12 mouse cellular contexts compared by ENCODE assay signal in the genomic region with DNA sequence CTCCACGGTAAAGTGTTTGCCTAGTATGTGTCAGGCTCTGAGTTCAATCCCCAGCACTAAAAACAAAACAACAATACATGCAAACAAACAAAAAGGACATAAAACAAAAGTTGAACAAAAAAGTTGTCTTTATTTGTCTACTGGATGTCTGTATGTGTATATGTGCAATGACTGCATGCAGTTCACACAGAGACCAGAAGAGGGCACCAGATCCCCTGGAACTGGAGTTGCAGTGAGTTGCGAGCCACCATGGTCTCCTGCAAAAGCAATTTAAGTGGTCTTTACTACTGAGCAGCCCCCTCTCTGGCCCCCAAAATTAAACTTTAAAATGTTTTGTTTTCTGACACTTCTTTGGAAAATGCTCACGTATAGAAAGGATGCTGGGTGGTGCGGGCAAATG. TPM values are rescaled to one million over a fixed set of nuclear protein-coding genes. Genes with fewer than 3 reads are reported as not detected.
A peak's percentile ranks its signal among the peaks of the same experiment; 100 is the strongest.
DNase-seq lines count a peak whose midpoint lies in the region; ATAC-seq and TF ChIP-seq lines count a peak whose summit lies in the region.
"Had no signal": no experiment of that assay in that cellular context is flagged by ENCODE, and none has a peak within 500 bp of the region (broad histone marks: within the 10 kb centered on the region; RNA-seq: fewer than 3 reads in every experiment).

No protein-coding gene starts in this region.

- no peak overlapping the region for H3K4me3 ChIP-seq in forebrain, postnatal 0 days (ENCODE audit: low read depth, low read length)
- H3K4me3 ChIP-seq in forebrain, embryonic 16.5 days (replicated peaks; ENCODE audit: low read length), result no peak overlapping the region
- H3K4me3 ChIP-seq in liver, postnatal 0 days (ENCODE audit: low read depth, low read length), result no peak overlapping the region
- no peak overlapping the region for H3K4me3 ChIP-seq in liver, embryonic 11.5 days (ENCODE audit: low read depth, low read length)
- H3K4me3 ChIP-seq in ES-E14 (ENCODE audit: insufficient read depth in 1 of 2, low read depth in 1 of 2, low read length in 2 of 2, poor library complexity in 1 of 2, severe bottlenecking in 1 of 2), result no peak overlapping the region
- H3K4me3 ChIP-seq in small intestine, adult 2 months (ENCODE audit: low read depth, low read length), result no peak overlapping the region
- H3K4me3 ChIP-seq: limb, embryonic 12.5 days had no signal

- in situ Hi-C loops in ES-E14 (cut with MboI; ENCODE audit: low sequenced_read_pairs in 2 of 2, unreplicated experiment in 2 of 2), result loop anchor here in 1 of 2 experiments (25.0 kb wide), 1 partner anchor 116 kb away; no protein-coding TSS in a partner anchor

- DNase-seq in forebrain, postnatal 0 days, result no peak
- DNase-seq in liver, postnatal 0 days, result no peak
- no peak for DNase-seq in liver, embryonic 11.5 days (ENCODE audit: low spot score)
- peak; percentile 51 for DNase-seq in ES-E14 (ENCODE audit: low read depth, low spot score)
- DNase-seq in right cerebral cortex, adult 18-20 months, result no peak
- no peak for DNase-seq in cerebellum, postnatal 4 days (ENCODE audit: low spot score in 2 of 2)
- DNase-seq: kidney, adult 18-20 months; right cerebral cortex, postnatal 4 days had no signal

- peak; percentile 43 for TF ChIP-seq CTCF in forebrain, postnatal 0 days (IDR thresholded peaks at IDR 0.05; ENCODE audit: low read depth)
- peak; percentile 51 for TF ChIP-seq CTCF in liver, postnatal 0 days (IDR thresholded peaks at IDR 0.05; ENCODE audit: low read depth)
- TF ChIP-seq CTCF in small intestine, adult 2 months (IDR thresholded peaks at IDR 0.05; ENCODE audit: extremely low read depth, insufficient read length, insufficient replicate concordance, low read depth, low read length), result peak; percentile 30; the same call in 1 of the 2 replicates

- no peak overlapping the region for H3K9ac ChIP-seq in forebrain, postnatal 0 days
- no peak overlapping the region for H3K9ac ChIP-seq in forebrain, embryonic 16.5 days (replicated peaks; ENCODE audit: low read depth, low read length)
- H3K9ac ChIP-seq in liver, postnatal 0 days (replicated peaks), result no peak overlapping the region
- no peak overlapping the region for H3K9ac ChIP-seq in liver, embryonic 11.5 days (ENCODE audit: low read depth, low read length)
- no peak overlapping the region for H3K9ac ChIP-seq in ES-E14 (ENCODE audit: insufficient read depth, low read depth, low read length, poor library complexity, severe bottlenecking)
- H3K9ac ChIP-seq: limb, embryonic 12.5 days had no signal

- no peaks in the 10 kb centered on the region for H3K27me3 ChIP-seq in forebrain, postnatal 0 days (ENCODE audit: insufficient read depth, low read length)
- no peaks in the 10 kb centered on the region for H3K27me3 ChIP-seq in forebrain, embryonic 16.5 days (replicated peaks; ENCODE audit: control insufficient read depth, insufficient read depth, low read length)
- no peaks in the 10 kb centered on the region for H3K27me3 ChIP-seq in liver, postnatal 0 days (ENCODE audit: insufficient read depth, low read length)
- no peaks in the 10 kb centered on the region for H3K27me3 ChIP-seq in liver, embryonic 11.5 days (replicated peaks; ENCODE audit: control insufficient read depth, insufficient read depth, low read length)
- no peaks in the 10 kb centered on the region for H3K27me3 ChIP-seq in small intestine, adult 2 months (ENCODE audit: control insufficient read depth, insufficient read depth, low read length)
- H3K27me3 ChIP-seq: limb, embryonic 12.5 days had no signal

- WGBS in forebrain, postnatal 0 days, result 90% methylated on average over 4 of the region's 4 CpGs
- WGBS in forebrain, embryonic 16.5 days, result 87% methylated on average over 4 of the region's 4 CpGs
- 88% methylated on average over 4 of the region's 4 CpGs for WGBS in liver, postnatal 0 days (ENCODE audit: insufficient replicate concordance)
- WGBS in liver, embryonic 11.5 days, result 91% methylated on average over 4 of the region's 4 CpGs
- WGBS in small intestine, adult 2 months, result 93% methylated on average over 4 of the region's 4 CpGs

- H3K4me2 ChIP-seq in forebrain, postnatal 0 days (ENCODE audit: low read depth), result no peak overlapping the region
- H3K4me2 ChIP-seq in forebrain, embryonic 16.5 days (ENCODE audit: low read length), result no peak overlapping the region
- H3K4me2 ChIP-seq in liver, postnatal 0 days (ENCODE audit: low read depth, low read length), result no peak overlapping the region
- H3K4me2 ChIP-seq in liver, embryonic 11.5 days, result no peak overlapping the region
- H3K4me2 ChIP-seq: limb, embryonic 12.5 days had no signal

- no peaks in the 10 kb centered on the region for H3K36me3 ChIP-seq in forebrain, postnatal 0 days (ENCODE audit: insufficient read depth)
- H3K36me3 ChIP-seq in forebrain, embryonic 16.5 days (ENCODE audit: control insufficient read depth, insufficient read depth), result no peaks in the 10 kb centered on the region
- H3K36me3 ChIP-seq in liver, postnatal 0 days (replicated peaks; ENCODE audit: insufficient read depth, low read length), result no peaks in the 10 kb centered on the region
- no peaks in the 10 kb centered on the region for H3K36me3 ChIP-seq in liver, embryonic 11.5 days (ENCODE audit: control insufficient read depth, insufficient read depth, low read length)
- no peaks in the 10 kb centered on the region for H3K36me3 ChIP-seq in ES-E14 (ENCODE audit: control insufficient read depth, insufficient read depth, low read length, poor library complexity, severe bottlenecking)
- H3K36me3 ChIP-seq in small intestine, adult 2 months (ENCODE audit: control insufficient read depth, insufficient read depth, low read length), result no peaks in the 10 kb centered on the region
- H3K36me3 ChIP-seq: limb, embryonic 12.5 days had no signal

- TF ChIP-seq EP300 in liver, postnatal 0 days (IDR thresholded peaks at IDR 0.05; ENCODE audit: low read depth), result no peak

- no peak for TF ChIP-seq POLR2A in small intestine, adult 2 months (IDR thresholded peaks at IDR 0.05; ENCODE audit: low read depth, low read length)

- no peaks in the 10 kb centered on the region for H3K4me1 ChIP-seq in forebrain, postnatal 0 days (ENCODE audit: insufficient read depth)
- no peaks in the 10 kb centered on the region for H3K4me1 ChIP-seq in forebrain, embryonic 16.5 days (replicated peaks; ENCODE audit: control insufficient read depth, insufficient read depth, low read length)
- no peaks in the 10 kb centered on the region for H3K4me1 ChIP-seq in liver, postnatal 0 days (ENCODE audit: insufficient read depth)
- H3K4me1 ChIP-seq in liver, embryonic 11.5 days (replicated peaks; ENCODE audit: control insufficient read depth, insufficient read depth, low read length), result no peaks in the 10 kb centered on the region
- no peaks in the 10 kb centered on the region for H3K4me1 ChIP-seq in ES-E14 (ENCODE audit: control insufficient read depth in 2 of 2, insufficient read depth in 2 of 2, low read length in 2 of 2, poor library complexity in 1 of 2)
- no peaks in the 10 kb centered on the region for H3K4me1 ChIP-seq in small intestine, adult 2 months (ENCODE audit: control insufficient read depth, insufficient read depth, insufficient read length, low read length)
- H3K4me1 ChIP-seq: limb, embryonic 12.5 days had no signal

- no peaks in the 10 kb centered on the region for H3K9me3 ChIP-seq in forebrain, postnatal 0 days (ENCODE audit: low read length)
- H3K9me3 ChIP-seq in forebrain, embryonic 16.5 days (ENCODE audit: control insufficient read depth, low read length), result peaks cover 2% of the 10 kb centered on the region; the same call in 1 of the 2 replicates
- H3K9me3 ChIP-seq in liver, postnatal 0 days (ENCODE audit: low read length), result peaks cover 10% of the 10 kb centered on the region
- no peaks in the 10 kb centered on the region for H3K9me3 ChIP-seq in liver, embryonic 11.5 days (ENCODE audit: control insufficient read depth, low read length)
- no peaks in the 10 kb centered on the region for H3K9me3 ChIP-seq in ES-E14 (ENCODE audit: control insufficient read depth, insufficient read depth, low read depth, low read length)

- no peak for ATAC-seq in forebrain, postnatal 0 days
- no peak for ATAC-seq in forebrain, embryonic 16.5 days
- ATAC-seq in liver, postnatal 0 days, result no peak
- no peak for ATAC-seq in liver, embryonic 11.5 days (replicated peaks; ENCODE audit: low FRiP score)

- no peak overlapping the region for H3K27ac ChIP-seq in forebrain, postnatal 0 days (ENCODE audit: low read depth, low read length)
- H3K27ac ChIP-seq in forebrain, embryonic 16.5 days (ENCODE audit: low read length), result no peak overlapping the region
- no peak overlapping the region for H3K27ac ChIP-seq in liver, postnatal 0 days (ENCODE audit: low read depth)
- no peak overlapping the region for H3K27ac ChIP-seq in liver, embryonic 11.5 days (ENCODE audit: low read depth, low read length)
- H3K27ac ChIP-seq in ES-E14 (ENCODE audit: insufficient read depth, low read depth, low read length, poor library complexity, severe bottlenecking), result no peak overlapping the region
- no peak overlapping the region for H3K27ac ChIP-seq in small intestine, adult 2 months (ENCODE audit: insufficient read depth, low read depth, low read length)
- H3K27ac ChIP-seq: limb, embryonic 12.5 days; macrophage had no signal

TF ChIP-seq in ES-E14, 5 proteins besides CTCF, POLR2A, EP300 and RAD21 (continues in another document):
- TF ChIP-seq ZC3H11A (IDR thresholded peaks at IDR 0.05; ENCODE audit: borderline replicate concordance, low read depth, low read length) (peak; percentile 77; the same call in 1 of the 2 replicates), MAFK (IDR thresholded peaks at IDR 0.05; ENCODE audit: insufficient read depth, low read depth, low read length) (no peak), HCFC1 (IDR thresholded peaks at IDR 0.05; ENCODE audit: borderline replicate concordance, insufficient read depth, low read length) (no peak), CHD2 (IDR thresholded peaks at IDR 0.05; ENCODE audit: low read depth, low read length) (no peak)

RNA-seq across cellular contexts. Expression of gene Polr1d, which starts 44.3 kb away (rescaled TPM):
- total RNA-seq in forebrain, postnatal 0 days (2014; rRNA removed), result 92.1 and 126 TPM in 2 replicates
- 114 and 141 TPM in 2 replicates for polyA plus RNA-seq in forebrain, postnatal 0 days (2015; fragmentation: Nextera tagmentation; extraction: Ambion mirVana)
- 107 and 115 TPM in 2 replicates for polyA plus RNA-seq in forebrain, embryonic 16.5 days (2015; fragmentation: Nextera tagmentation; extraction: Ambion mirVana)
- polyA plus RNA-seq in liver, postnatal 0 days (2015; fragmentation: Nextera tagmentation; extraction: Ambion mirVana), result 72.2 and 72.9 TPM in 2 replicates
- 180 and 182 TPM in 2 replicates for polyA plus RNA-seq in liver, embryonic 11.5 days (2014; fragmentation: Nextera tagmentation; extraction: Ambion mirVana)
- 123 and 160 TPM in 2 replicates for total RNA-seq in ES-E14 (2012; rRNA removed)
- polyA plus RNA-seq in small intestine, adult 2 months (2012; rRNA removed), result 17.2 and 33.0 TPM in 2 replicates

RNA-seq across cellular contexts. Expression of gene Lnx2, which starts 44.8 kb away (rescaled TPM):
- total RNA-seq in forebrain, postnatal 0 days (2014; rRNA removed), result 10.0 and 14.4 TPM in 2 replicates
- polyA plus RNA-seq in forebrain, postnatal 0 days (2015; fragmentation: Nextera tagmentation; extraction: Ambion mirVana), result 5.6 and 6.5 TPM in 2 replicates
- polyA plus RNA-seq in forebrain, embryonic 16.5 days (2015; fragmentation: Nextera tagmentation; extraction: Ambion mirVana), result 12.8 and 14.3 TPM in 2 replicates
- 5.4 and 6.9 TPM in 2 replicates for polyA plus RNA-seq in liver, postnatal 0 days (2015; fragmentation: Nextera tagmentation; extraction: Ambion mirVana)
- 13.3 and 13.7 TPM in 2 replicates for polyA plus RNA-seq in liver, embryonic 11.5 days (2014; fragmentation: Nextera tagmentation; extraction: Ambion mirVana)
- 8.5 and 11.6 TPM in 2 replicates for total RNA-seq in ES-E14 (2012; rRNA removed)
- polyA plus RNA-seq in small intestine, adult 2 months (2012; rRNA removed), result 24.6 and 44.9 TPM in 2 replicates
